Mouse (Mus musculus) ES-E14 (cell line): ENCODE measurements around the gene Slc16a10. TPM values are rescaled to one million over a fixed set of nuclear protein-coding genes. Genes with fewer than 3 reads are reported as not detected.

Experiments
- DNase-seq: peaks from one replicate; pipeline ENCODE4 v3.0.0-alpha.2; 2013; ENCODE audit warnings: low read depth, low spot score
- H3K27ac ChIP-seq: 2 replicates; pipeline ENCODE4 v1.5.1; 2012; ENCODE audit warnings: low read depth, mild to moderate bottlenecking, low read length, moderate library complexity, mixed read lengths; ENCODE audit not compliant: poor library complexity, insufficient read depth, severe bottlenecking
- H3K36me3 ChIP-seq: 2 replicates; pipeline ENCODE4 v1.6.1; 2012; ENCODE audit warnings: mild to moderate bottlenecking, low read length, moderate library complexity, mixed read lengths; ENCODE audit not compliant: control insufficient read depth, poor library complexity, insufficient read depth, severe bottlenecking
- H3K4me1 ChIP-seq, 2 experiments: fragments of 150-350 bp in 1 of 2; sonication (generic) in 1 of 2; 2 replicates each; pipeline ENCODE4 v1.6.1; 2012; ENCODE audit warnings: low read length in 2 of 2, mild to moderate bottlenecking in 1 of 2, mixed read lengths in 1 of 2; ENCODE audit not compliant: control insufficient read depth in 2 of 2, insufficient read depth in 2 of 2, poor library complexity in 1 of 2
- H3K4me3 ChIP-seq, 2 experiments: fragments of 150-350 bp in 1 of 2; sonication (generic) in 1 of 2; 2 replicates each; pipeline ENCODE4 v1.5.1; 2012; ENCODE audit warnings: low read length in 2 of 2, low read depth in 1 of 2, mild to moderate bottlenecking in 1 of 2, mixed read lengths in 1 of 2; ENCODE audit not compliant: insufficient read depth in 1 of 2, poor library complexity in 1 of 2, severe bottlenecking in 1 of 2
- H3K9ac ChIP-seq: 2 replicates; pipeline ENCODE4 v1.6.1; 2012; ENCODE audit warnings: low read depth, mild to moderate bottlenecking, low read length, mixed read lengths; ENCODE audit not compliant: poor library complexity, insufficient read depth, severe bottlenecking
- H3K9me3 ChIP-seq: fragments of 150-350 bp; sonication (generic); 2 replicates; pipeline ENCODE4 v1.6.1; 2012; ENCODE audit warnings: low read depth, mild to moderate bottlenecking, low read length; ENCODE audit not compliant: control insufficient read depth, insufficient read depth
- CHD2 ChIP-seq: IDR thresholded peaks from 2 replicates; pipeline ENCODE4 v1.6.1; 2014; ENCODE audit warnings: mild to moderate bottlenecking, low read depth, low read length, inconsistent platforms
- HCFC1 ChIP-seq: IDR thresholded peaks from 2 replicates; pipeline ENCODE4 v1.6.1; 2012; ENCODE audit warnings: low read length, inconsistent platforms, borderline replicate concordance; ENCODE audit not compliant: insufficient read depth
- MAFK ChIP-seq: IDR thresholded peaks from 2 replicates; pipeline ENCODE4 v1.6.1; 2014; ENCODE audit warnings: mild to moderate bottlenecking, low read depth, low read length, inconsistent platforms; ENCODE audit not compliant: insufficient read depth
- ZC3H11A ChIP-seq: IDR thresholded peaks from 2 replicates; pipeline ENCODE4 v1.6.1; 2012; ENCODE audit warnings: low read depth, mild to moderate bottlenecking, inconsistent platforms, low read length, borderline replicate concordance
- ZNF384 ChIP-seq: IDR thresholded peaks from 2 replicates; pipeline ENCODE4 v1.6.1; 2012; ENCODE audit warnings: low read depth, low read length, inconsistent platforms
- in situ Hi-C, 2 experiments: fragments of 600-800 bp; cut with MboI; formaldehyde crosslinking; loops; one replicate each; pipeline ENCODE4 v1.15.1; 2025; ENCODE audit warnings: low sequenced_read_pairs in 2 of 2, inconsistent platforms in 1 of 2; ENCODE audit not compliant: unreplicated experiment in 2 of 2
- total RNA-seq: library from RNA; depleted of rRNA; stranded (reverse); fragments of 300-350 nt; gene quantifications from 2 replicates; pipeline ENCODE4 v1.2.3, GENCODE M21; 2012

Slc16a10 gene
- total RNA-seq, 1 experiment, result 6.2 TPM

DNA sequence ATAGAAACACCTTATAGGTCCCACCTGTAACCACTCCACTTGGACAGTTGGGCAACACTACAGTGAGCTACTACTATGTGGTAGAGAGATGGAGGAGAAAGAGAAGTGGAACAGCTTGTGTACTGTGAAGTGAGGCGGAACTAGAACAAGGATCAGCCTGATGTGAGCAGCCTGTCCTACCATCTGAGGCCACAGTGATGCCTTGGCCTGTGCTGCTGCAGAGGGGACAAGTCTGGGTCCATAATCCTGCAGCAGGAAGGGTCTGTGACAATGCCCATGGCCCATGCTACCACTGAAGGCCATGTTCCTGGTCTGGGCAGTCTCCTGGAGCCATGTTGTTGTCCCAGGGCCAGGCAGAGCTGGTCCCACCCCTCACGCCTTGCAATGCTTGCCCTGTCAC, 19.2 kb upstream of the Slc16a10 start:
- no peaks in the 10 kb centered on the region for H3K36me3 ChIP-seq
- H3K27ac ChIP-seq, result no peak overlapping the region
- DNase-seq, result no peak
- peaks cover 2% of the 10 kb centered on the region in 2 experiments; a peak in 1 of 4 replicates for H3K4me1 ChIP-seq
- H3K9ac ChIP-seq, result no peak overlapping the region
- H3K4me3 ChIP-seq, result no peak overlapping the region
- no peak for TF ChIP-seq ZC3H11A
- no peak for TF ChIP-seq MAFK
- no peak for TF ChIP-seq HCFC1
- no peak for TF ChIP-seq ZNF384
- H3K9me3 ChIP-seq, result no peaks in the 10 kb centered on the region
- in situ Hi-C loops, result no loop called here

DNA sequence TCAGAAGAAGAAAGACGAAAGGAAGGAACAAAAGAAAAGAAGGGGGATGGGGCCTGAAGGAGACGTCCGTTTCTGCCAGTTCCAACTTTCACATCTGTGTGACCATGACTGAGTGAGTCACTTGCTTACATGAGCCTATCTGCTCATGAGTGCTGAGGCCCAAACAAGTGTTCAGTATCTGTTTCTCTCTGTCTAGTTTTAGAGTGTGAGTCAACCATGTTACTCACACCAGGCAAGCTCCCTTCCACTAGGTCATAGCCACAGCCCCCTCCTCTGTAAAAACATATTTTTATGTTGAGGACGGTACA, 10.4 kb upstream of the Slc16a10 start:
- Histone ChIP-seq H3K9ac (no peak overlapping the region), H3K4me1 (no peaks in the 10 kb centered on the region), H3K9me3 (no peaks in the 10 kb centered on the region), H3K36me3 (no peaks in the 10 kb centered on the region), H3K27ac (no peak overlapping the region), H3K4me3 (no peak overlapping the region)
- no peak for DNase-seq
- no peak for TF ChIP-seq CHD2
- no peak for TF ChIP-seq MAFK
- TF ChIP-seq HCFC1, result no peak
- no peak for TF ChIP-seq ZNF384
- no peak for TF ChIP-seq ZC3H11A
- in situ Hi-C loops, result no loop called here

DNA sequence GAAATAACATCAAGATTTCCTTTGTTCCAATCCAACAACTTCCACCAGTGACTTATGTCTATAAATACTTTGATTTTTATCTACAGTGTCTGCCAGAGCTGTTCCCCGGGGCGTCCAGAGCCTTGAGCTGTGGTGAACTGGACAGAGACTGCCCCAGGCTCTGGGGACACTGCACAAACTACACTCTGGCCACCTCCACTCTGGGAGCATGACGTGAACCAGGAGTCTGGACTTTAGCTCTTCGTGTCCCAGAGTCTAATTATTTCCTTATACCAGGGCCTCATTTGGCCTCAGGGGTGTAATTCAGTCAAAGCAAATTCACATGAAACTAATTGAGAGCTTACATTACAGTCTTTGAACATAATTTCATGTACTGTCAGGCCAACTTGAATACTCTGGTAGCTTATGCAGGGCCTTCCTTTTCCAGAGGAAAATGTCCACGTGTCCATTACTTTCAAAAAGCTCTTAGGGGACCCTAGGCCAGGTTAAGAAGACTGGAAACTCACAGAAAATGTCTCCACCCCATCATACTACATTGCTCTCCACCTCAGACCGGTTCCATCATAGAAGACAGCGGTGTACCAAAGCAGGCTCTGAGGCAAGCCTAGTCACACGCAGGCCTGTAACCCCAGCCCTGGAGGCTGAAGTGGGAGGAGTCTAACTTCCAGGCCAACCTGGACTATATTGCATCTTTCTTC, 9.9 kb upstream of the Slc16a10 start:
- Histone ChIP-seq H3K9me3 (no peaks in the 10 kb centered on the region), H3K4me3 (no peak overlapping the region), H3K36me3 (no peaks in the 10 kb centered on the region), H3K27ac (no peak overlapping the region), H3K9ac (no peak overlapping the region), H3K4me1 (no peaks in the 10 kb centered on the region)
- TF ChIP-seq HCFC1 (no peak), ZC3H11A (no peak), MAFK (no peak), CHD2 (no peak), ZNF384 (no peak)
- DNase-seq, result no peak
- in situ Hi-C loops, result no loop called here

DNA sequence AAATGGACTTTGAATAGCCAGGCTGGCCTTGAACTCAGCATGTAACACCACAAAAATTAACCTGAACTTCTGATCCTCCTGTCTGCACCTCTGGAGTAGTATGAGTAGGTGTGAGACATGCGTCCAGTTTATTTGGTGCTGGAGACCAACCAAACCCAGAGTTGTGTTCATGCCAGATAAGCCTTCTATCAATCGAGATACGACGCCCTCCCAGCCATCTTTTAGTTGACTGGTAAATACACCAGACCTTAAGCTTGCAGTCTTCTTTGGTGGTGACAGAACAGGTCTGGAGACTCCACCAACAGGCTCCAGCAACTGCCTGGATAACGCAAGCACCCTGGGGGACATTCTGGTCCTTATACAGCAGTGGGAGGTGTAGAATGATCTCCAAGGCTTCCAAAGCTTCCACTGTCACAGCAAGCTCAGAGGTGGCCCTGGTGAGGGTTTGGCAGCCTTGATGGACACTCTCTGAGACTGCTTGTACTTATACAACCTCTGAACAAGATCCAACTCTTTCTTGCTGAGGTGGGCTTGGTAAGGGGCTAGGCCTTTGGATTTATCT, 7.6 kb upstream of the Slc16a10 start:
- H3K36me3 ChIP-seq, result no peaks in the 10 kb centered on the region
- no peaks in the 10 kb centered on the region for H3K9me3 ChIP-seq
- H3K4me3 ChIP-seq, result no peak overlapping the region
- TF ChIP-seq ZNF384 (no peak), ZC3H11A (no peak), MAFK (no peak), CHD2 (no peak), HCFC1 (no peak)
- no peak for DNase-seq
- in situ Hi-C loops, result no loop called here
- H3K4me1 ChIP-seq, result no peaks in the 10 kb centered on the region
- H3K9ac ChIP-seq, result no peak overlapping the region
- no peak overlapping the region for H3K27ac ChIP-seq
